Mouse (Mus musculus) ES-E14 (cell line): ENCODE results near the gene Syngr1. TPM values are rescaled to one million over a fixed set of nuclear protein-coding genes. Genes with fewer than 3 reads are reported as not detected.

Experiments
- DNase-seq: peaks from one replicate; pipeline ENCODE4 v3.0.0-alpha.2; 2013; ENCODE audit warnings: low read depth, low spot score
- H3K27ac ChIP-seq: 2 replicates; pipeline ENCODE4 v1.5.1; 2012; ENCODE audit warnings: low read depth, mild to moderate bottlenecking, low read length, moderate library complexity, mixed read lengths; ENCODE audit not compliant: poor library complexity, insufficient read depth, severe bottlenecking
- H3K36me3 ChIP-seq: 2 replicates; pipeline ENCODE4 v1.6.1; 2012; ENCODE audit warnings: mild to moderate bottlenecking, low read length, moderate library complexity, mixed read lengths; ENCODE audit not compliant: control insufficient read depth, poor library complexity, insufficient read depth, severe bottlenecking
- H3K4me1 ChIP-seq, 2 experiments: fragments of 150-350 bp in 1 of 2; sonication (generic) in 1 of 2; 2 replicates each; pipeline ENCODE4 v1.6.1; 2012; ENCODE audit warnings: low read length in 2 of 2, mild to moderate bottlenecking in 1 of 2, mixed read lengths in 1 of 2; ENCODE audit not compliant: control insufficient read depth in 2 of 2, insufficient read depth in 2 of 2, poor library complexity in 1 of 2
- H3K4me3 ChIP-seq, 2 experiments: fragments of 150-350 bp in 1 of 2; sonication (generic) in 1 of 2; 2 replicates each; pipeline ENCODE4 v1.5.1; 2012; ENCODE audit warnings: low read length in 2 of 2, low read depth in 1 of 2, mild to moderate bottlenecking in 1 of 2, mixed read lengths in 1 of 2; ENCODE audit not compliant: insufficient read depth in 1 of 2, poor library complexity in 1 of 2, severe bottlenecking in 1 of 2
- H3K9ac ChIP-seq: 2 replicates; pipeline ENCODE4 v1.6.1; 2012; ENCODE audit warnings: low read depth, mild to moderate bottlenecking, low read length, mixed read lengths; ENCODE audit not compliant: poor library complexity, insufficient read depth, severe bottlenecking
- H3K9me3 ChIP-seq: fragments of 150-350 bp; sonication (generic); 2 replicates; pipeline ENCODE4 v1.6.1; 2012; ENCODE audit warnings: low read depth, mild to moderate bottlenecking, low read length; ENCODE audit not compliant: control insufficient read depth, insufficient read depth
- CHD2 ChIP-seq: IDR thresholded peaks from 2 replicates; pipeline ENCODE4 v1.6.1; 2014; ENCODE audit warnings: mild to moderate bottlenecking, low read depth, low read length, inconsistent platforms
- HCFC1 ChIP-seq: IDR thresholded peaks from 2 replicates; pipeline ENCODE4 v1.6.1; 2012; ENCODE audit warnings: low read length, inconsistent platforms, borderline replicate concordance; ENCODE audit not compliant: insufficient read depth
- MAFK ChIP-seq: IDR thresholded peaks from 2 replicates; pipeline ENCODE4 v1.6.1; 2014; ENCODE audit warnings: mild to moderate bottlenecking, low read depth, low read length, inconsistent platforms; ENCODE audit not compliant: insufficient read depth
- ZC3H11A ChIP-seq: IDR thresholded peaks from 2 replicates; pipeline ENCODE4 v1.6.1; 2012; ENCODE audit warnings: low read depth, mild to moderate bottlenecking, inconsistent platforms, low read length, borderline replicate concordance
- ZNF384 ChIP-seq: IDR thresholded peaks from 2 replicates; pipeline ENCODE4 v1.6.1; 2012; ENCODE audit warnings: low read depth, low read length, inconsistent platforms
- in situ Hi-C, 2 experiments: fragments of 600-800 bp; cut with MboI; formaldehyde crosslinking; loops; one replicate each; pipeline ENCODE4 v1.15.1; 2025; ENCODE audit warnings: low sequenced_read_pairs in 2 of 2, inconsistent platforms in 1 of 2; ENCODE audit not compliant: unreplicated experiment in 2 of 2
- total RNA-seq: library from RNA; depleted of rRNA; stranded (reverse); fragments of 300-350 nt; gene quantifications from 2 replicates; pipeline ENCODE4 v1.2.3, GENCODE M21; 2012

The Syngr1 gene
- total RNA-seq, 1 experiment: 78.8 TPM

DNA sequence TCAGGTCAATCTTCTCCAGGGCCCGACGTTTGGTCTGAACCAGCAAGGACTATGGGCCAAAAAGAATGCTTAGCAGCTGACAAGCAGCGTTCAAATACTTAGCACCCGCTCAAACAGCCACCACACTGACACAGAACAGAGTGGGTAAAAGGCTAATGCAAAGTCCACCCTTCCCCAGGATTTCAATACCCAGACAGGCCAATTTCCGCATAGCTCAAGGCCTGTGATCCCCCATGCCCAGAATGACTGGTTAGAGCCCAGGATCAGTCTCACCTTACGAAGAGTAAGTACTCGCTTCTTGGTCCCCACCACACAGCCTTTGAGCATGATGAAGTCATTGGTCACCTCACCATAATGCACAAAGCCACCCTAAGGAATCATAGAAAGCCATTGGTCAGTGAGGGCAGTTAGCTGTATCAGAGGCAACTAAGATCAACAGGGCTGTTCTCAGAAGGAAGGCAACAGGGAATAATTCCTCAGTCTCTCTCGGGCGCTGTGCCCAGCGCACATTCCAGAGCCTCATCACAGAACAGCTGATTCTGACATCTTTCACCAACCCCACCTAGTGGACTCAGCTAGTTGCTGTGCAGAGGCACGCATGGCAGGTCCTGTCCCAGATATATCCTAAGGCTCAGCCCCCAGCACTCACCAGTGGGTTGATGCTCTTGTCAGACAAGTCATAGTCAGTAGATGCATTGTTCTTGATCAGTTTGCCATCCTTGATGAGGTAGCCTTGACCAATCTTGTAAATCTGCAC is 12.9 kb upstream of the Syngr1 start:
- in situ Hi-C loops: no loop called here
- Histone ChIP-seq H3K27ac (no peak overlapping the region), H3K9ac (no peak overlapping the region), H3K36me3 (peaks cover 55% of the 10 kb centered on the region), H3K4me3 (peak overlapping the region in 1 of 2 experiments; percentile 24; a peak in 1 of 4 replicates), H3K9me3 (no peaks in the 10 kb centered on the region), H3K4me1 (peaks cover 0 to 9% of the 10 kb centered on the region in 2 experiments; a peak in 1 of 4 replicates)
- no peak for DNase-seq
- TF ChIP-seq ZNF384 (no peak), MAFK (no peak), HCFC1 (no peak), CHD2 (no peak), ZC3H11A (no peak)

GRCm38 (mm10) chr15:80079129-80079668 is 11.9 kb upstream of the Syngr1 start:
- no peak for DNase-seq
- H3K4me1 ChIP-seq: peaks cover 0 to 9% of the 10 kb centered on the region in 2 experiments; a peak in 1 of 4 replicates
- TF ChIP-seq ZNF384 (no peak), CHD2 (no peak), HCFC1 (no peak), MAFK (no peak), ZC3H11A (no peak)
- in situ Hi-C loops: no loop called here
- H3K4me3 ChIP-seq: peak overlapping the region in 1 of 2 experiments; percentile 90; a peak in 1 of 4 replicates
- no peak overlapping the region; the same call in 1 of the 2 replicates for H3K27ac ChIP-seq
- H3K9ac ChIP-seq: peak overlapping the region; percentile 97; the same call in 1 of the 2 replicates
- peaks cover 55% of the 10 kb centered on the region for H3K36me3 ChIP-seq
- H3K9me3 ChIP-seq: no peaks in the 10 kb centered on the region

- peak overlapping the region; percentile 1 to 90 for H3K4me3 ChIP-seq
- H3K36me3 ChIP-seq: peaks cover 55% of the 10 kb centered on the region
- no peak for DNase-seq
- H3K27ac ChIP-seq: peak overlapping the region; percentile 98
- H3K9me3 ChIP-seq: no peaks in the 10 kb centered on the region
- TF ChIP-seq MAFK: no peak
- no peak for TF ChIP-seq ZC3H11A
- no peak for TF ChIP-seq ZNF384
- TF ChIP-seq CHD2: no peak
- no peak for TF ChIP-seq HCFC1
- peaks cover 0 to 7% of the 10 kb centered on the region in 2 experiments; a peak in 1 of 4 replicates for H3K4me1 ChIP-seq
- H3K9ac ChIP-seq: peak overlapping the region; percentile 97
- in situ Hi-C loops: no loop called here
Measured at GRCm38 (mm10) chr15:80079954-80080353, 11.2 kb upstream of the Syngr1 start.

- TF ChIP-seq ZNF384 (no peak), CHD2 (no peak), HCFC1 (no peak), MAFK (no peak), ZC3H11A (no peak)
- Histone ChIP-seq H3K4me3 (peak overlapping the region; percentile 78 to 90), H3K9ac (peak overlapping the region; percentile 97), H3K36me3 (peaks cover 55% of the 10 kb centered on the region), H3K4me1 (peaks cover 0 to under 1% of the 10 kb centered on the region in 2 experiments; a peak in 1 of 4 replicates), H3K9me3 (no peaks in the 10 kb centered on the region), H3K27ac (peak overlapping the region; percentile 98)
- no peak for DNase-seq
- in situ Hi-C loops: no loop called here
Measured at GRCm38 (mm10) chr15:80080711-80081615, 10.2 kb upstream of the Syngr1 start.
